Mouse (Mus musculus) stomach, embryonic 16.5 days (tissue): Measurements from ENCODE around the gene Rasa2. TPM values are rescaled to one million over a fixed set of nuclear protein-coding genes. Genes with fewer than 3 reads are reported as not detected.

Experiments
- polyA plus RNA-seq: library from polyadenylated mRNA; unstranded; fragments of >200 nt; fragmentation: Nextera tagmentation; extraction: Ambion mirVana; gene quantifications from 2 replicates; pipeline ENCODE4 v1.2.1, GENCODE M21; 2015

Gene Rasa2
- polyA plus RNA-seq, 1 experiment from 2014 or later: 19.0 TPM

Other genes with a start within 250 kb of the Rasa2 start
- 180 TPM in 2 replicates for gene Rnf7, start 152.9 kb downstream of the Rasa2 start, polyA plus RNA-seq
- not detected in 2 replicates for gene Gm28729, start 106.4 kb downstream of the Rasa2 start, polyA plus RNA-seq
- gene Zbtb38, start 121.2 kb upstream of the Rasa2 start, polyA plus RNA-seq: 19.4 and 21.2 TPM in 2 replicates